Mouse (Mus musculus) lung, postnatal 0 days (tissue): Measurements from ENCODE around the gene Plagl1.
A peak's percentile ranks its signal among the peaks of the same experiment; 100 is the strongest.

ENCODE experiments used
- CTCF ChIP-seq: IDR thresholded peaks from 2 replicates; pipeline ENCODE4 v1.5.1; 2016; ENCODE audit warnings: antibody characterized with exemption, mild to moderate bottlenecking
- EP300 ChIP-seq: IDR thresholded peaks from 2 replicates; pipeline ENCODE4 v1.6.1; 2016; ENCODE audit warnings: antibody characterized with exemption, mild to moderate bottlenecking, control low read depth

DNA sequence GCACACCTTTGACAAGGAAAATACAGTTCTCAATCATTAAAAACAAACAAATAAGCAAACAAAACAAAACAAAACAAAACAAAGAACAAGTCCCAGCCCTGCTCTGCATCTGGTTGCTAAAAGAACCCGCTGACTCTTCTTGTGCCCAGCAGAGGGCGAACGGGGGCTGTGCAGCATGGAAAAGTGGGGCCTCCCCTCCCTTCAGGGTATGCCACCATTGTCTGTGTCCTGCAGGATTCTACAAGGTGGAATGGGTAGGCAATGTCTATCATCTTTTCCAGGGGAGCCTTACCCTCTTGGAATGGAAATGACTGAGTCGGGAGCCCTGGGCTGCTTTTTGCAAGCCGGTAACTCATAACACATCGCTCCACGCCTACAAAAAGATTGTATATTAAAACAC lies 41.8 kb upstream of the Plagl1 start:
- TF ChIP-seq EP300 (no peak), CTCF (peak; percentile 80)
